Mouse (Mus musculus): ENCODE data around the gene Med29.
A peak's percentile ranks its signal among the peaks of the same experiment; 100 is the strongest.

Gene Med29

GRCm38 (mm10) chr7:28351676-28352191 lies 40.8 kb downstream of the Med29 start:
- DNase-seq, result no peak

GRCm38 (mm10) chr7:28350155-28350883 lies 42.2 kb downstream of the Med29 start, which contains the start of gene Rps16:
Rps16 (plus strand) TSS chr7:28350652.
- peak; percentile 96 to 97 for DNase-seq

- no peak for DNase-seq
These were observed 43.9 kb downstream of the Med29 start for GRCm38 (mm10) chr7:28348601-28349000.

GRCm38 (mm10) chr7:28347746-28348145 lies 44.8 kb downstream of the Med29 start:
- no peak for DNase-seq

- peak; percentile 14 to 64 for DNase-seq
These were observed 47.9 kb downstream of the Med29 start for GRCm38 (mm10) chr7:28344637-28345036.

GRCm38 (mm10) chr7:28341381-28341780 lies 51.1 kb downstream of the Med29 start:
- DNase-seq, result no peak

GRCm38 (mm10) chr7:28339213-28339917 lies 53.1 kb downstream of the Med29 start:
- DNase-seq, result peak; percentile 63 to 66

GRCm38 (mm10) chr7:28338108-28338998 lies 54.2 kb downstream of the Med29 start, which contains the start of gene Supt5:
Supt5 (minus strand) TSS chr7:28338746.
- DNase-seq, result peak; percentile 98
